In the genomic region with DNA sequence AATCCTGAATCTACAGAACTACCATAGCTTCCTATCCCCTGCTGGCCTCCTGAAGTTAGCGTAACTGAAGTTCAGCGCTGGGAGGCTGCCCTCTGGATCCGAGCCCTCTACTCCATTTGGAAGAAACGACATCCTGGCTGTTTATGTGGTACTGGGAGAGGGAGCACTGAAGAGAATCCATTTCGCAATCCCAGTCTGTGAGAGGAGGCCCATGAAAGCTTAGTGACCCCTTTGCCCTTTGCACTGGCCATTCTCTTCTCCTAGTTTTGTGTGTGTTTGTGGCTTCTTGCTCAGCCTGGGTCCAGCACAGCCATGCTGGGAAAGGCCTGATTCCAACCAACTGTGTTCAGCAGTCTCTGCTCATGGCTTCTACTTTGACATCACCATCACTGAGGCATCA, we compare ENCODE assay signal across 25 mouse cellular contexts.
"Had no signal": no experiment of that assay in that cellular context is flagged by ENCODE, and none has a peak within 500 bp of the region (broad histone marks: within the 10 kb centered on the region; RNA-seq: fewer than 3 reads in every experiment).

No protein-coding gene starts in this region.

- H3K27ac ChIP-seq: layer of hippocampus, adult 2 months; limb, embryonic 10.5 days; limb, embryonic 13.5 days; liver, embryonic 15.5 days; lung, embryonic 15.5 days; midbrain, embryonic 10.5 days; midbrain, embryonic 13.5 days; stomach, postnatal 0 days had no signal

- H3K9me3 ChIP-seq: limb, embryonic 10.5 days; limb, embryonic 13.5 days; liver, embryonic 15.5 days; lung, embryonic 15.5 days; midbrain, embryonic 10.5 days; midbrain, embryonic 13.5 days had no signal

- H3K4me2 ChIP-seq: limb, embryonic 13.5 days; liver, embryonic 15.5 days; lung, embryonic 15.5 days; midbrain, embryonic 13.5 days had no signal

- H3K4me3 ChIP-seq: layer of hippocampus, adult 2 months; limb, embryonic 10.5 days; limb, embryonic 13.5 days; liver, embryonic 15.5 days; lung, embryonic 15.5 days; megakaryocyte, embryonic 14.5 days; midbrain, embryonic 10.5 days; midbrain, embryonic 13.5 days; myocyte had no signal

- DNase-seq: kidney, adult 18-20 months; kidney, adult 9 months; kidney, postnatal 14 days; layer of hippocampus, adult 9-11 months; lung, postnatal 10 days; lung, postnatal 36 days; right cerebral cortex, adult 18-20 months; right cerebral cortex, postnatal 14 days; right cerebral cortex, postnatal 4 days; thymus, adult 2 months; thymus, postnatal 14 days; thymus, postnatal 4 days had no signal

- H3K9ac ChIP-seq: limb, embryonic 13.5 days; liver, embryonic 15.5 days; lung, embryonic 15.5 days; midbrain, embryonic 13.5 days had no signal

- ATAC-seq: inflammation-experienced regulatory T-cells, adult 6 months; intestine, embryonic 16.5 days; midbrain, embryonic 13.5 days; midbrain, embryonic 16.5 days had no signal

- H3K27me3 ChIP-seq: liver, embryonic 15.5 days; lung, embryonic 15.5 days; midbrain, embryonic 13.5 days had no signal

- H3K36me3 ChIP-seq: limb, embryonic 10.5 days; limb, embryonic 13.5 days; liver, embryonic 15.5 days; lung, embryonic 15.5 days; midbrain, embryonic 10.5 days; midbrain, embryonic 13.5 days had no signal

- H3K4me1 ChIP-seq: limb, embryonic 13.5 days; liver, embryonic 15.5 days; lung, embryonic 15.5 days; midbrain, embryonic 10.5 days had no signal
